Mouse (Mus musculus) hindbrain, embryonic 14.5 days (tissue): ENCODE data around the gene Vmn2r67. TPM values are rescaled to one million over a fixed set of nuclear protein-coding genes. Genes with fewer than 3 reads are reported as not detected.
"Not testable (repeated sequence)": the region's sequence is repeated elsewhere in the genome, so short reads cannot be mapped to it uniquely, and the experiment has no call there.

Source experiments
- ATAC-seq: fragments of 200-750 bp; cut with Nextera tagmentation; 2 replicates; pipeline ENCODE4 v1.8.0; 2017; ENCODE audit warnings: moderate number of reproducible peaks, mild to moderate bottlenecking, moderate TSS enrichment, moderate library complexity; ENCODE audit not compliant: low FRiP score
- DNase-seq: peaks from one replicate; pipeline ENCODE4 v3.0.0-alpha.2; 2015; ENCODE audit warnings: low spot score
- H3K27ac ChIP-seq: fragments of 300-500 bp; sonication (generic); 2 replicates; pipeline ENCODE4 v1.5.1; 2014; ENCODE audit warnings: mild to moderate bottlenecking, moderate library complexity
- H3K27me3 ChIP-seq: fragments of 300-500 bp; sonication (generic); 2 replicates; pipeline ENCODE4 v1.6.1; 2014; ENCODE audit warnings: mild to moderate bottlenecking, low read length, mixed read lengths; ENCODE audit not compliant: control insufficient read depth, insufficient read depth
- H3K36me3 ChIP-seq: fragments of 300-500 bp; sonication (generic); replicated peaks from 2 replicates; pipeline ENCODE4 v1.6.1; 2014; ENCODE audit not compliant: control insufficient read depth, insufficient read depth
- H3K4me1 ChIP-seq: fragments of 300-500 bp; sonication (generic); replicated peaks from 2 replicates; pipeline ENCODE4 v1.6.1; 2014; ENCODE audit warnings: antibody characterized with exemption, low read length, mixed read lengths; ENCODE audit not compliant: control insufficient read depth, insufficient read depth
- H3K4me2 ChIP-seq: fragments of 300-500 bp; sonication (generic); replicated peaks from 2 replicates; pipeline ENCODE4 v1.6.1; 2014; ENCODE audit warnings: mild to moderate bottlenecking, moderate library complexity
- H3K4me3 ChIP-seq: fragments of 300-500 bp; sonication (generic); replicated peaks from 2 replicates; pipeline ENCODE4 v1.5.1; 2014; ENCODE audit warnings: mild to moderate bottlenecking, low read length
- H3K9ac ChIP-seq: fragments of 300-500 bp; sonication (generic); 2 replicates; pipeline ENCODE4 v1.6.1; 2014
- H3K9me3 ChIP-seq: fragments of 300-500 bp; sonication (generic); 2 replicates; pipeline ENCODE4 v1.6.1; 2016; ENCODE audit warnings: low read length; ENCODE audit not compliant: control insufficient read depth
- WGBS: fragments of 180-500 bp; shearing (Covaris S2); extraction: QIAGEN DNeasy Blood & Tissue Kit; methylation state at CpG from one replicate; pipeline ENCODE4 v1.1.7; 2014; 5-methylcytosine and 5-hydroxymethylcytosine counted together
- polyA plus RNA-seq: library from polyadenylated mRNA; unstranded; fragments of >200 nt; fragmentation: Nextera tagmentation; extraction: Ambion mirVana; gene quantifications from 2 replicates; pipeline ENCODE4 v1.2.1, GENCODE M21; 2014

The Vmn2r67 gene
- polyA plus RNA-seq = not detected in 2 replicates

DNA sequence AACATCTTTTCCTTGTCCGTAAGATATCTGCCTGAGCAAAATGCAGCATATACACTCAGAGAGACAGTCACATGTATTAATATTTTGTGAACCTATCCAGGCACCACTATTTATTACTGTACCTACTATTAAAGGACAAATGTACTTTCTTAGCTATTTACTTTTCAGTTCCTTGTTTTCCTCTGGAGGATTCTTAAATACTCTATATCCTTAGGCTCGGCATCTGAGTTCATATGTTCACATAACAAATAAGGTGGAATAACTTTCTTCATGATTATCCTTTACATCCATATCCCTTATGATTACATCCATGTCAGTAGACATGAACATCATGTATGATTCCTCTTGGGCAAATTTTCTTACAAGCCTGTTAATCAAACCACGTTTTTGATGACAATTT lies at the start of gene Vmn2r67:
Gene Vmn2r67 (minus strand): TSS at position 101 of the 400 bp plus-strand sequence.
- ATAC-seq = no peak
- DNase-seq = no peak
- Histone ChIP-seq H3K4me3 (no peak within 1 kb of the TSS), H3K9ac (no peak within 1 kb of the TSS), H3K4me2 (no peak within 1 kb of the TSS), H3K4me1 (no peaks in the 10 kb centered on the region), H3K9me3 (no peaks in the 10 kb centered on the region), H3K27ac (no peak within 1 kb of the TSS), H3K27me3 (no peaks in the 10 kb centered on the region), H3K36me3 (no peaks in the 10 kb centered on the region)
- WGBS = 90% methylated on average over 3 of the region's 3 CpGs

DNA sequence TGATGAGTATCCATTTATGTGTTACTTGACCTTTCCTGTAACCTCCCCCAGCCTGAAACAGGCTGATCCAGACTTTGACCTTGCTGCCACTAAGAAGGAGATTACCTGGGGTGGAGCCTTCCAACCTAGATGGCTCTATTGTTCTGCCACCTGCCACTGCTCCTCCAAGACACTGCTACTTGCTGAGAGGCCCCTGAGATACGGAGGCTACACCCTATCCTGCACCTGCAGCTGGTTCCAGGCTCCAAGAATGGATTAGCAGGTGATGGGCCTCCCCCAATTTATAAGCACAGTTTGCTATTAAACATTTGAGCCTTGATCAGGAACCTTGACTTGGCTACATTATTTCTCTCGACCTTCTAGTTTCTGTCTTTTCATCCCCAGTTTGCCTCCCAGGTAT lies 51.3 kb downstream of the Vmn2r67 start:
- H3K4me1 ChIP-seq, H3K4me3 ChIP-seq, H3K36me3 ChIP-seq, H3K4me2 ChIP-seq, H3K27me3 ChIP-seq, DNase-seq, ATAC-seq, H3K27ac ChIP-seq, H3K9ac ChIP-seq: not testable (repeated sequence)
- H3K9me3 ChIP-seq = peaks cover 19% of the 10 kb centered on the region; the same call in 1 of the 2 replicates
- 52% methylated on average over 2 of the region's 2 CpGs for WGBS

Other genes starting within 250 kb of the Vmn2r67 start
- not detected in 2 replicates for gene Vmn2r65, start 191.9 kb downstream of the Vmn2r67 start, polyA plus RNA-seq
- not detected in 2 replicates for gene Vmn2r66, start 143.7 kb downstream of the Vmn2r67 start, polyA plus RNA-seq
- gene Vmn2r68, start 81.8 kb upstream of the Vmn2r67 start, polyA plus RNA-seq = not detected in 2 replicates